Mouse (Mus musculus) kidney, adult 2 months (tissue): Measurements from ENCODE around the gene Ap1b1. TPM values are rescaled to one million over a fixed set of nuclear protein-coding genes. Genes with fewer than 3 reads are reported as not detected.

ENCODE experiments used
- DNase-seq: peaks from one replicate; pipeline ENCODE4 v3.0.0; 2021
- H3K27ac ChIP-seq: fragments of 200-500 bp; 2 replicates; pipeline ENCODE4 v1.5.1; 2012; ENCODE audit warnings: low read depth, low read length, control low read depth, inconsistent platforms; ENCODE audit not compliant: insufficient read depth
- H3K27me3 ChIP-seq: fragments of 200-500 bp; replicated peaks from 2 replicates; pipeline ENCODE4 v1.6.1; 2012; ENCODE audit warnings: mild to moderate bottlenecking, moderate library complexity, low read length, inconsistent platforms; ENCODE audit not compliant: control insufficient read depth, insufficient read depth
- H3K36me3 ChIP-seq: fragments of 200-500 bp; 2 replicates; pipeline ENCODE4 v1.6.1; 2012; ENCODE audit warnings: mild to moderate bottlenecking, moderate library complexity, low read length, inconsistent platforms; ENCODE audit not compliant: control insufficient read depth, insufficient read depth
- H3K4me1 ChIP-seq: fragments of 200-500 bp; 2 replicates; pipeline ENCODE4 v1.6.1; 2011; ENCODE audit warnings: low read length; ENCODE audit not compliant: control insufficient read depth, insufficient read depth
- H3K4me3 ChIP-seq: fragments of 200-500 bp; 2 replicates; pipeline ENCODE4 v1.5.1; 2011; ENCODE audit warnings: mild to moderate bottlenecking, low read depth, low read length, control low read depth; ENCODE audit not compliant: insufficient read depth
- CTCF ChIP-seq: fragments of 200-500 bp; conservative IDR thresholded peaks from 2 replicates; pipeline ENCODE4 v1.5.1; 2011; ENCODE audit warnings: low read depth, mild to moderate bottlenecking, control low read depth, low read length, moderate library complexity, mixed read lengths; ENCODE audit not compliant: insufficient read depth, insufficient read length
- POLR2A ChIP-seq: fragments of 200-500 bp; IDR thresholded peaks from one replicate; pipeline ENCODE4 v1.6.1; 2011; ENCODE audit warnings: low read depth, low read length, control low read depth
- WGBS: fragments of 180-500 bp; shearing (Covaris S2); methylation state at CpG from one replicate; pipeline ENCODE4 v1.1.7; 2018; 5-methylcytosine and 5-hydroxymethylcytosine counted together
- polyA plus RNA-seq: library from polyadenylated mRNA; depleted of rRNA; stranded (reverse); fragments of >200 nt; gene quantifications from 2 replicates; pipeline ENCODE4 v1.2.3, GENCODE M21; 2012; rRNA removed

Gene Ap1b1
- 110 and 123 TPM in 2 replicates for polyA plus RNA-seq

GRCm38 (mm10) chr11:4986695-4987486, at the start of gene Ap1b1:
TSS of gene Ap1b1 (plus strand) at chr11:4986824.
- no peak for TF ChIP-seq CTCF
- TF ChIP-seq POLR2A: peak; percentile 28

GRCm38 (mm10) chr11:4946530-4946929, 40.1 kb upstream of the Ap1b1 start:
- Histone ChIP-seq H3K27me3 (peaks cover 8% of the 10 kb centered on the region; the same call in 1 of the 2 replicates), H3K27ac (no peak overlapping the region), H3K4me3 (no peak overlapping the region), H3K4me1 (no peaks in the 10 kb centered on the region), H3K36me3 (no peaks in the 10 kb centered on the region)
- no peak for DNase-seq
- WGBS: 39% methylated on average over 13 of the region's 13 CpGs
- no peak for TF ChIP-seq POLR2A
- TF ChIP-seq CTCF: no peak

More at GRCm38 (mm10) chr11:4986695-4987486, at the start of gene Ap1b1:
- Histone ChIP-seq H3K27me3 (no peaks in the 10 kb centered on the region), H3K4me1 (peaks cover 25% of the 10 kb centered on the region), H3K36me3 (no peaks in the 10 kb centered on the region), H3K27ac (peak within 1 kb of the TSS; percentile 63), H3K4me3 (peak within 1 kb of the TSS; percentile 70)
- under 1% methylated on average over 62 of the region's 62 CpGs for WGBS
- peak; percentile 97 for DNase-seq

GRCm38 (mm10) chr11:4946947-4947812, 39.4 kb upstream of the Ap1b1 start:
- H3K36me3 ChIP-seq: no peaks in the 10 kb centered on the region
- H3K4me1 ChIP-seq: no peaks in the 10 kb centered on the region
- WGBS: 2% methylated on average over 120 of the region's 120 CpGs
- H3K4me3 ChIP-seq: peak overlapping the region; percentile 42
- peaks cover 8% of the 10 kb centered on the region; the same call in 1 of the 2 replicates for H3K27me3 ChIP-seq
- no peak for TF ChIP-seq POLR2A
- peak; percentile 50 for DNase-seq
- no peak overlapping the region for H3K27ac ChIP-seq

DNA sequence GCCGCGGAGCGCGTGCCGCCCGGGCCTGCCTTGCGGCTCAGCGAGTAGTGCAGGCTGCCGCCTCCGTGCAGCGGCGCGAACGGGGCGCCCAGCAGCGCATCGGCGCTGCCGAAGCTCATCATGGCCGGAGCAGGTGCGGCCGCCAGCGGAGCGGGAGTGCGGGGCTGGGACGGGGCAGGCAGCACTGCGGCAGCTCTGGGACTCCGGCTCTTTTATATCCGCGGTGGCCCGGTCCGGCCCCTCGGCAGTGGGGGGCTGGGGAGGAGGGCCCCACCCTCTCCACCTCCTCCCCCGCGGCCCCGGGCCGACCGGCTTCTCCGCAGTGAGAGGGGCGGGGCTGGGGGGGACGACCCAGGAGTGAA, 38.8 kb upstream of the Ap1b1 start, which contains the start of gene Nefh:
Gene Nefh, minus strand, starts transcription at position 252 of the 362 bp plus-strand sequence.
- Histone ChIP-seq H3K36me3 (no peaks in the 10 kb centered on the region), H3K27ac (no peak within 1 kb of the TSS), H3K27me3 (peaks cover 8% of the 10 kb centered on the region; the same call in 1 of the 2 replicates), H3K4me1 (no peaks in the 10 kb centered on the region), H3K4me3 (peak within 1 kb of the TSS; percentile 42)
- TF ChIP-seq POLR2A: no peak
- TF ChIP-seq CTCF: no peak
- WGBS: under 1% methylated on average over 40 of the region's 41 CpGs
- DNase-seq: no peak

DNA sequence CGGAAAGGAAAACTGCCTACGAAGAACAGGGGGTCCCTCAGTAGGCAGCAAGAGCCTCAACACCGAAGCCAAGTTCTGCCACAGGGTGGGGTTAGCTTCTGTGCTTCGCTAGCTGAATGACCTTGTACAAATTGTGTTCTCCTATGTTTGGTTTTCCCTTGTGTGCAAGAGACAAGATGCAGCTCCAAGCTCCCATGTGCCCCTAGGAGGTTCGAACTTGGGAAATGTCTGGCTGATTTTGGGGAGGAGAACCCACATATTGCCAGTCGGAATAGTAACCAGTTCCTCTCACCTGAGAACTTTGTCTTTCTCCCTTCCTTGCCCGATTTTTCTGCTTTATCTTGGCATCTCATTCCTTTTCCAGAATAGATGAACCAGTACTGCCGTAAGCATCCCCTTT, 37.8 kb upstream of the Ap1b1 start:
- Histone ChIP-seq H3K4me1 (no peaks in the 10 kb centered on the region), H3K27ac (no peak overlapping the region), H3K36me3 (no peaks in the 10 kb centered on the region), H3K4me3 (no peak overlapping the region), H3K27me3 (peaks cover 8% of the 10 kb centered on the region; the same call in 1 of the 2 replicates)
- WGBS: 29% methylated on average over 8 of the region's 8 CpGs
- DNase-seq: no peak
- TF ChIP-seq POLR2A: no peak
- TF ChIP-seq CTCF: no peak

DNA sequence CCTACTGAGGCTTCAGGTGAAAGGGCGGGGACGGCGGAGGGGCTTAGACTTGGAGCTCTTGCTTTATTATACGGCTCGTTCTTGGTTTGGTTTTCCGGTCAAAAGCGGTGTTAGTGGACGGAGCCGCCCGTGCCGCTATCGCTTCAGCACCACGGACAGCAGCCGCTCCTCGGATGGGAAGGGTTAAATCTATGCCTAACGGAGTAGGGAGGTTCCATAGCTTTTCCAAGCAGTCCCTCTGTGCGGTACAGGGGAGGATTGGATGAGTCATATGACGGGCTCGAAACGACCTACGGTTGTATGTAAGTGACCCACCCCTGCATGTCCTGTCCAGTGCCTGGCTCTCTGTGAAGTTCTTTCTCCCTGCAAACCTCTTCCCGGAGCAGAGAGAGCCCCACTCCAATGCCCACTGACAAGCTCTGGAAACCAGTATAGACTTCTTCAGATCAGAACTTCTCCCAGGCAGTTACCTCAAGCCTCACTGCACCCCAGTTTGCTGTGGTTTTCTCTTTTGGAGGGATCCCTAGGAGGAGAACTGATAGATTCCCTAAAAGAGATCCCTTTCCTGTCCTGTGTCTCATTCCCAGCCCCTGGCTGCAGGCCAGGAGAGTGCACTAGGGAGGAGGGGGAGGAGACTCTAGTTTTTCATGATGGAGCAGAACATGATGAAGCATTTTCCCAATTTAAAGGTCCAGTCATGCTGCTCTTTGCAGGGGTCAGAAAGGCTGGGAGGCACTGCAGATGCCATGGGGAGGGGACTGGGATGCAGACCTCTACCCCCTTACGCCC, 37.2 kb upstream of the Ap1b1 start:
- H3K27me3 ChIP-seq: peaks cover 8% of the 10 kb centered on the region; the same call in 1 of the 2 replicates
- H3K36me3 ChIP-seq: no peaks in the 10 kb centered on the region
- H3K27ac ChIP-seq: no peak overlapping the region
- H3K4me1 ChIP-seq: no peaks in the 10 kb centered on the region
- TF ChIP-seq CTCF (no peak), POLR2A (no peak)
- H3K4me3 ChIP-seq: no peak overlapping the region
- DNase-seq: peak; percentile 40
- 5% methylated on average over 23 of the region's 23 CpGs for WGBS
